Mouse (Mus musculus): ENCODE measurements around the gene Dpp6. TPM values are rescaled to one million over a fixed set of nuclear protein-coding genes. Genes with fewer than 3 reads are reported as not detected.

The Dpp6 gene
- polyA plus RNA-seq, 1 experiment from 2014 or later, result 1.3 TPM

DNA sequence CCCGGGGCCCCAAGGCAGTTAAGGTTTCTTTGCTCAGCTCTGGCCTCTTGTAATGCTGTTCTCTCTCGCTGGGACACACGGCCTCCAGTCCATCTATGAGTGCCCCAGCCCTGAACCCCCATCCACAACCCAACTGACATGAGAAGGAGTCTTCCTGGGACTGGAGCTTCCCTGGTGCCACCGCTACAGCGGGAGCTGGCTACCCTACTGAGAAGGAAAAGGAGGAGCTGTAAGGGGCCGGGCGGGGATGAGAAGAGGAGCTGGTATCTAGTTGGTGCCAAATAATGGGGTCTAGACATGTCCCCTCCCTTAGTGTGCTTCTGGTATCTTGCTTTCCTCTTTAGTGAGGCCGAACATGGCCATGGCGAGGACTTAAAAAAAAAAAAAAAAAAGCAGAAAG lies 231.9 kb downstream of the Dpp6 start:
- no peak overlapping the region for H3K27ac ChIP-seq
- no peak for ATAC-seq (replicated peaks; ENCODE audit: low FRiP score, low read depth)

DNA sequence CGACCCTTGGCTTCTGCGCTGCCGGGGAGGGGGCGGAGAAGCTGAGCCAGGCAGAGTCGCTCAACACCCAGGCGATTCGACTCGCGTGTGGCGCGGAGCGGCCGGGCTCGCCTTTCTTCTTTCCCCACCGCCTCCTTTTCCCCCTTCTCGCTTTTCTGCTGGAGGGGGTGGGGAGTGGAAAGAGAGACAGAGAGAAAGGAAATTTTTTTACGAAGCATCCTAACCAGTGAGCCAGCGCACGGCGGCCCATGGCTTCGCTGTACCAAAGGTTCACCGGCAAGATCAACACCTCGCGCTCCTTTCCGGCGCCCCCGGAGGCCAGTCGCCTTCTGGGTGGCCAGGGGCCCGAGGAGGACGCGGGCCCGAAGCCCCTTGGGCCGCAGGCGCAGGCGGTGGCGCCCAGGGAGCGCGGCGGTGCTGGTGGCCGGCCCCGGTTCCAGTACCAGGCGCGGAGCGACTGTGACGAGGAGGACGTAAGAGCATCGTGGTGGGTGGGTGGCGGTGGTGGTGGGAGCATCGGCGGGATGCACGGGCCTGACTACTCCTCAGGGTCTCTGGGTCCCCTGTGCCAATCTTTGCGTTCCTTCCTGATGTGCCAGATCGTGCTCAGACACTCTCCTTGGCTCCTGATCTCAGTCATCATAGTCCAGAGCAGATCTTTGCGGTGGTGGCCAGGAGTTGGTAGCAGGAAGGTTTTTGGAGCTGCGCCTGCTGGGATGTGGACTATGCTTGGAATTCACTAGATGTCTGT lies 232.5 kb downstream of the Dpp6 start:
- Histone ChIP-seq H3K36me3 (ENCODE audit: insufficient read depth, low read length) (no peaks in the 10 kb centered on the region), H3K9ac (ENCODE audit: low read depth, low read length) (no peak overlapping the region), H3K9me3 (replicated peaks; ENCODE audit: low read length) (no peaks in the 10 kb centered on the region), H3K27ac (no peak overlapping the region), H3K4me1 (replicated peaks; ENCODE audit: insufficient read depth, low read length) (no peaks in the 10 kb centered on the region), H3K27me3 (ENCODE audit: insufficient read depth, low read length) (peaks cover 5% of the 10 kb centered on the region; the same call in 1 of the 2 replicates), H3K4me3 (replicated peaks; ENCODE audit: low read depth, low read length) (peak overlapping the region; percentile 20), H3K4me2 (ENCODE audit: low read length) (peak overlapping the region; percentile 51)
- ATAC-seq (replicated peaks; ENCODE audit: low FRiP score, low read depth) (no peak), DNase-seq (ENCODE audit: low spot score) (no peak)
- TF ChIP-seq CTCF (IDR thresholded peaks at IDR 0.05; ENCODE audit: low read depth), result no peak
- WGBS, result 1% methylated on average over 53 of the region's 55 CpGs

More for the DNA sequence above, 231.9 kb downstream of the Dpp6 start:
- Histone ChIP-seq H3K27me3 (ENCODE audit: insufficient read depth, low read length) (peaks cover 5% of the 10 kb centered on the region; the same call in 1 of the 2 replicates), H3K4me3 (replicated peaks; ENCODE audit: low read depth, low read length) (peak overlapping the region; percentile 20), H3K4me2 (ENCODE audit: low read length) (peak overlapping the region; percentile 51), H3K9me3 (replicated peaks; ENCODE audit: low read length) (no peaks in the 10 kb centered on the region), H3K4me1 (replicated peaks; ENCODE audit: insufficient read depth, low read length) (no peaks in the 10 kb centered on the region), H3K36me3 (ENCODE audit: insufficient read depth, low read length) (no peaks in the 10 kb centered on the region), H3K9ac (ENCODE audit: low read depth, low read length) (no peak overlapping the region)
- WGBS, result 13% methylated on average over 7 of the region's 9 CpGs
- no peak for TF ChIP-seq CTCF (IDR thresholded peaks at IDR 0.05; ENCODE audit: low read depth)
- DNase-seq (ENCODE audit: low spot score), result no peak

DNA sequence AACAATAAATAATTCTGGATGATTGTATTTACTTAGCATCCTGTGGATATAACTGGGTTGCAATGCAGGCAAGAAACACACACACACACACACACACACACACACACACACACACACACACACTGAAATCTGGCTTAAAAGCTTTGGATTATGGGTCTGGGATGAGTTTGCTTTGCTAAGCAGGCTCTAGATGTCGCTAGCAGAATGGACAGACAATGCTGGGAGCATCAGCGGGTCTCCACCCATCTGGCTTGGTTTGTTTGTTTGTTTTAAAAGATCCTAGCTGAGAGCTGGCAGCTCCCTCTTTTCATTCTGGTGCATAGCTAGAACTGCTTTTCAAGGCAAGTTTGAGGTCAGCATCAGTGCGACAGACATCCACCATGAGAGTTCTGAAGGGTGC lies 234.2 kb downstream of the Dpp6 start:
- WGBS, result 37% methylated on average over 3 of the region's 3 CpGs
- ATAC-seq (replicated peaks; ENCODE audit: low FRiP score, low read depth) (no peak), DNase-seq (ENCODE audit: low spot score) (no peak)
- Histone ChIP-seq H3K9ac (ENCODE audit: low read depth, low read length) (no peak overlapping the region), H3K4me3 (replicated peaks; ENCODE audit: low read depth, low read length) (no peak overlapping the region), H3K9me3 (replicated peaks; ENCODE audit: low read length) (no peaks in the 10 kb centered on the region), H3K27me3 (ENCODE audit: insufficient read depth, low read length) (peaks cover 5% of the 10 kb centered on the region; the same call in 1 of the 2 replicates), H3K4me2 (ENCODE audit: low read length) (no peak overlapping the region), H3K36me3 (ENCODE audit: insufficient read depth, low read length) (no peaks in the 10 kb centered on the region), H3K4me1 (replicated peaks; ENCODE audit: insufficient read depth, low read length) (no peaks in the 10 kb centered on the region), H3K27ac (no peak overlapping the region)
- no peak for TF ChIP-seq CTCF (IDR thresholded peaks at IDR 0.05; ENCODE audit: low read depth)

DNA sequence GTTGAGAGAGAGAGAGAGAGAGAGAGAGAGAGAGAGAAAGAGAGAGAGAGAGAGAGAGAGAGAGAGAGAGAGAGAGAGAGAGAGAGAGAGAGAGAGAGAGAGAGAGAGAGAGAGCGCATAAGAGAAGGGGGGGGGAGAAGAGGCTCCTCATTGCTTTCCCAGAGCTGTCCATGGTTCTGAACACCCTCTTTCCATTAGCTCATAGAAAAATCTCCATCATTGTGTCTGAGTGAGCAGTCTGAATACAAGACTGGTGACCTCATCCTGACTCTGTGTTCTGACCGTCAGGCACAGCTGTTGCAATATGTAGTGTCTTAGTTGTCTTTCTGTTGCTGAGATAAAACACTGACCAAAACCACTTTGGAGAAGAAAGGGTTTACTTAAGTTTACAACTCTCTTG lies 235.4 kb downstream of the Dpp6 start:
- Histone ChIP-seq H3K4me2 (ENCODE audit: low read length) (no peak overlapping the region), H3K9me3 (replicated peaks; ENCODE audit: low read length) (no peaks in the 10 kb centered on the region), H3K36me3 (ENCODE audit: insufficient read depth, low read length) (no peaks in the 10 kb centered on the region), H3K4me1 (replicated peaks; ENCODE audit: insufficient read depth, low read length) (no peaks in the 10 kb centered on the region), H3K27ac (no peak overlapping the region), H3K9ac (ENCODE audit: low read depth, low read length) (no peak overlapping the region), H3K27me3 (ENCODE audit: insufficient read depth, low read length) (peaks cover 5% of the 10 kb centered on the region; the same call in 1 of the 2 replicates), H3K4me3 (replicated peaks; ENCODE audit: low read depth, low read length) (no peak overlapping the region)
- DNase-seq (ENCODE audit: low spot score) (peak; percentile 67), ATAC-seq (replicated peaks; ENCODE audit: low FRiP score, low read depth) (no peak)
- no peak for TF ChIP-seq CTCF (IDR thresholded peaks at IDR 0.05; ENCODE audit: low read depth)
- WGBS, result 24% methylated on average over 2 of the region's 2 CpGs

DNA sequence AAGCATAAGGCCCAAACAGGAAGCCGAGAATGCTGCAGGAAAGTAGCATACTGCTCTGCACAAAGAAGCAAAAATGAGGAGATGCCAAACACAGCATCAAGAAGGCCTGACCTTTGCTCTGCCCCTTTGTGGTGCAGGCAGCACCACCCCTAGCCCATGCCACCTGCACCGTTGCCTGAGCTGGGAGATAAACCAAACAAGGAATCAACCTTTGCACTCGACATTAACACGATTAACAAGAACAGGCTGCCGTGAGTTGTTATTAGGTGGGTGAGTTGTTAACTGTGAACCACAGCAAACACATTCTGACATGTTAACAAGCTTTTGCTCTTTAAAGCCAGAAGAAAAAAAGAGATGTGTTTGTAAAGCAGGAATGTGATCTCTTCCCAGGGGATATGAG lies 239.4 kb downstream of the Dpp6 start:
- ATAC-seq (replicated peaks; ENCODE audit: low FRiP score, low read depth), result no peak
- no peak for TF ChIP-seq CTCF (IDR thresholded peaks at IDR 0.05; ENCODE audit: low read depth)

DNA sequence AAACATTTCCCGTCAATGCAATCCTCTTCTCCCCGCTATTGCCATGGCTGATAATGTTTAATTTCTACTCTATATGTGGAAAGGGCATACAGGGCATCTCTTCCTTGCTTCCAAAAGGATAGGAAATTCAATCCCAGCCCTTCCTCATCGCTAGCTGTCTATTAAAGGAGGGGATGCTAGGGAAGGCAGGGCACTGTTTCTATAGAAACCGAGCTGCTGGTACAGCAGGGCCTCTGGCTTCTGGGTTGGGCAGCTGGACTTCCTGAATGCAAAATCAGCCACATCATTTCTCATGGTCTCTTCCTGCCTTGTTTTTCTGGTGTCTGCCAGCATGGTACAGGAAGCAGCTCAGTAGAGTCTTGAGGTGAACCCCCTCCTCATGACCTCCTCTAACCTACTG lies 243.1 kb downstream of the Dpp6 start:
- H3K4me3 ChIP-seq (replicated peaks; ENCODE audit: low read depth, low read length), result no peak overlapping the region

More for the DNA sequence above, 239.4 kb downstream of the Dpp6 start:
- Histone ChIP-seq H3K36me3 (ENCODE audit: insufficient read depth, low read length) (no peaks in the 10 kb centered on the region), H3K9ac (ENCODE audit: low read depth, low read length) (no peak overlapping the region), H3K27ac (no peak overlapping the region), H3K9me3 (replicated peaks; ENCODE audit: low read length) (no peaks in the 10 kb centered on the region), H3K4me1 (replicated peaks; ENCODE audit: insufficient read depth, low read length) (no peaks in the 10 kb centered on the region), H3K27me3 (ENCODE audit: insufficient read depth, low read length) (0 out of 2 replicates have a peak, but pooled peaks cover 4% of the 10 kb centered on the region), H3K4me2 (ENCODE audit: low read length) (no peak overlapping the region), H3K4me3 (replicated peaks; ENCODE audit: low read depth, low read length) (no peak overlapping the region)
- WGBS, result 43% methylated on average over 5 of the region's 5 CpGs
- no peak for DNase-seq (ENCODE audit: low spot score)

More for the DNA sequence above, 243.1 kb downstream of the Dpp6 start:
- no peak for ATAC-seq (replicated peaks; ENCODE audit: low FRiP score, low read depth)
- Histone ChIP-seq H3K36me3 (ENCODE audit: insufficient read depth, low read length) (no peaks in the 10 kb centered on the region), H3K27ac (no peak overlapping the region), H3K9me3 (replicated peaks; ENCODE audit: low read length) (no peaks in the 10 kb centered on the region), H3K4me1 (replicated peaks; ENCODE audit: insufficient read depth, low read length) (no peaks in the 10 kb centered on the region), H3K9ac (ENCODE audit: low read depth, low read length) (no peak overlapping the region), H3K4me2 (ENCODE audit: low read length) (no peak overlapping the region), H3K27me3 (ENCODE audit: insufficient read depth, low read length) (no peaks in the 10 kb centered on the region)
- no peak for DNase-seq (ENCODE audit: low spot score)
- TF ChIP-seq CTCF (IDR thresholded peaks at IDR 0.05; ENCODE audit: low read depth), result no peak
- 75% methylated on average over 4 of the region's 4 CpGs for WGBS

Data from kidney, postnatal 0 days (tissue).